ENCODE assay signal across 20 mouse cellular contexts in the genomic region with DNA sequence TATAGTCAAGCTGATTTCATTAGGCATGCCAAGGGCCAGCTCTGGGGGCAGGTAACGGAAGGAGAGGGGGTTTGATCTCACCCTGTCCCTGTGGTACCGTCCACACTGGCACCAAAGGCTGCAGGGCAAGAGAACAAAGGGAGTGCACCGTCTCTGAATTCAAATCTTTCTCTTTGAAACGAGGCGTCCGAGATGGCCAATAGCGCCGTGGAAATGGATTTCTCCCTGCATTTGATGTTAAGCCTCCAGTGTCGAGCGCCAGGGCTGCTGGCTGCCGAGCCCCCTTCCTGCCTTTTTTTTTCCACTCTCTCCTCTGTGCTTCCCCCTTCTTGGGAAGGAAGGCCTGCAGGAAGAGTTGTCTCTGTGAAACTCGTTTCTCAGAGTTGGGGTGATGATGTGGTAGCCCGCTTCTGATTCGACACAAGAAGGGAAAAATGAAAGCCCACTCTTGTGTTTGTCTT.
A peak's percentile ranks its signal among the peaks of the same experiment; 100 is the strongest.
DNase-seq lines count a peak whose midpoint lies in the region; ATAC-seq and TF ChIP-seq lines count a peak whose summit lies in the region.
"Had no signal": no experiment of that assay in that cellular context is flagged by ENCODE, and none has a peak within 500 bp of the region (broad histone marks: within the 10 kb centered on the region; RNA-seq: fewer than 3 reads in every experiment).

No protein-coding gene starts in this region.

- H3K9me3 ChIP-seq in megakaryocyte, embryonic 14.5 days: peaks cover 69% of the 10 kb centered on the region
- no peaks in the 10 kb centered on the region for H3K9me3 ChIP-seq in limb, embryonic 11.5 days (ENCODE audit: control insufficient read depth, low read length)
- no peaks in the 10 kb centered on the region for H3K9me3 ChIP-seq in midbrain, embryonic 16.5 days (replicated peaks; ENCODE audit: control insufficient read depth, low read length, poor library complexity, severe bottlenecking)
- H3K9me3 ChIP-seq: heart, embryonic 15.5 days; kidney, embryonic 15.5 days; limb, embryonic 15.5 days had no signal

- no peak overlapping the region; the same call in 1 of the 2 replicates for H3K9ac ChIP-seq in limb, embryonic 11.5 days (ENCODE audit: low read length)
- H3K9ac ChIP-seq in midbrain, embryonic 16.5 days (ENCODE audit: low read depth, low read length): no peak overlapping the region; the same call in 1 of the 2 replicates
- H3K9ac ChIP-seq: heart, embryonic 15.5 days; kidney, embryonic 15.5 days; limb, embryonic 15.5 days; liver, postnatal 0 days had no signal

- no peak overlapping the region for H3K27ac ChIP-seq in limb, embryonic 11.5 days (replicated peaks; ENCODE audit: low read depth, low read length)
- peak overlapping the region; percentile 45; the same call in 1 of the 2 replicates for H3K27ac ChIP-seq in midbrain, embryonic 16.5 days (ENCODE audit: low read length)
- no peak overlapping the region for H3K27ac ChIP-seq in kidney, adult 2 months (ENCODE audit: insufficient read depth, low read depth, low read length)
- H3K27ac ChIP-seq: heart, embryonic 15.5 days; kidney, embryonic 15.5 days; limb, embryonic 15.5 days had no signal

- TF ChIP-seq POLR2A in kidney, adult 2 months (IDR thresholded peaks at IDR 0.05; ENCODE audit: low read depth, low read length): no peak

- no peak overlapping the region for H3K4me2 ChIP-seq in limb, embryonic 11.5 days (ENCODE audit: low read depth, severe bottlenecking)
- H3K4me2 ChIP-seq in midbrain, embryonic 16.5 days (ENCODE audit: low read length): peak overlapping the region; percentile 9; the same call in 1 of the 2 replicates
- H3K4me2 ChIP-seq: heart, embryonic 15.5 days; kidney, embryonic 15.5 days; limb, embryonic 15.5 days had no signal

- H3K36me3 ChIP-seq in megakaryocyte, embryonic 14.5 days (replicated peaks; ENCODE audit: low read length): no peaks in the 10 kb centered on the region
- H3K36me3 ChIP-seq in limb, embryonic 11.5 days (ENCODE audit: control insufficient read depth, insufficient read depth, low read length): no peaks in the 10 kb centered on the region
- no peaks in the 10 kb centered on the region for H3K36me3 ChIP-seq in midbrain, embryonic 16.5 days (ENCODE audit: control insufficient read depth, insufficient read depth, low read length)
- H3K36me3 ChIP-seq in kidney, adult 2 months (ENCODE audit: control insufficient read depth, insufficient read depth, low read length): no peaks in the 10 kb centered on the region
- H3K36me3 ChIP-seq: heart, embryonic 15.5 days; kidney, embryonic 15.5 days; limb, embryonic 15.5 days had no signal

- peak; percentile 24 for DNase-seq in embryo, embryonic 11 days
- DNase-seq in embryo, embryonic 9.5 days (ENCODE audit: extremely low spot score): no peak
- peak; percentile 22 for DNase-seq in limb, embryonic 11.5 days (ENCODE audit: low spot score)
- DNase-seq in kidney, adult 2 months: no peak
- DNase-seq in thymus, postnatal 10 days (ENCODE audit: low spot score in 2 of 2): no peak
- DNase-seq: adrenal gland, postnatal 10 days; cerebellum, postnatal 10 days; gastrocnemius, postnatal 25 days; liver, postnatal 0 days; lung, postnatal 10 days; thymus, postnatal 14 days had no signal

- no peak for TF ChIP-seq CTCF in kidney, adult 2 months (conservative IDR thresholded peaks at IDR 0.05; ENCODE audit: insufficient read depth, insufficient read length, low read depth, low read length)

- no peaks in the 10 kb centered on the region for H3K4me1 ChIP-seq in megakaryocyte, embryonic 14.5 days
- peaks cover 13% of the 10 kb centered on the region for H3K4me1 ChIP-seq in limb, embryonic 11.5 days (ENCODE audit: control insufficient read depth, insufficient read depth, low read length)
- H3K4me1 ChIP-seq in midbrain, embryonic 16.5 days (ENCODE audit: control insufficient read depth, insufficient read depth, low read length): peaks cover 15% of the 10 kb centered on the region
- no peaks in the 10 kb centered on the region for H3K4me1 ChIP-seq in kidney, adult 2 months (ENCODE audit: control insufficient read depth, insufficient read depth, low read length)
- H3K4me1 ChIP-seq: heart, embryonic 15.5 days had no signal

- ATAC-seq in megakaryocyte, adult 5-6 weeks (ENCODE audit: poor library complexity, severe bottlenecking): no peak
- ATAC-seq in limb, embryonic 11.5 days (ENCODE audit: insufficient number of reproducible peaks, low FRiP score, low TSS enrichment, low read depth): no peak
- ATAC-seq in midbrain, embryonic 16.5 days: peak; percentile 53; the same call in 1 of the 2 replicates
- ATAC-seq: CD4-positive, CD25-positive, alpha-beta regulatory T cell, adult 4 months; intestine, embryonic 16.5 days; liver, postnatal 0 days; Patski had no signal

- WGBS in limb, embryonic 11.5 days: 51% methylated on average over 14 of the region's 14 CpGs
- WGBS in midbrain, embryonic 16.5 days: 18% methylated on average over 14 of the region's 14 CpGs
- WGBS in kidney, adult 2 months: 59% methylated on average over 14 of the region's 14 CpGs

- H3K4me3 ChIP-seq in megakaryocyte, embryonic 14.5 days (replicated peaks): peak overlapping the region; percentile 42
- H3K4me3 ChIP-seq in limb, embryonic 11.5 days (ENCODE audit: low read depth, low read length): no peak overlapping the region
- no peak overlapping the region for H3K4me3 ChIP-seq in midbrain, embryonic 16.5 days (ENCODE audit: low read depth, low read length)
- no peak overlapping the region for H3K4me3 ChIP-seq in kidney, adult 2 months (ENCODE audit: insufficient read depth, low read depth, low read length)
- H3K4me3 ChIP-seq: heart, embryonic 15.5 days; kidney, embryonic 15.5 days; limb, embryonic 15.5 days had no signal

- H3K27me3 ChIP-seq in megakaryocyte, embryonic 14.5 days (replicated peaks): no peaks in the 10 kb centered on the region
- no peaks in the 10 kb centered on the region for H3K27me3 ChIP-seq in limb, embryonic 11.5 days (ENCODE audit: control insufficient read depth, insufficient read depth, low read length)
- H3K27me3 ChIP-seq in midbrain, embryonic 16.5 days (ENCODE audit: control insufficient read depth, insufficient read depth, low read depth, low read length): no peaks in the 10 kb centered on the region
- H3K27me3 ChIP-seq in kidney, adult 2 months (replicated peaks; ENCODE audit: control insufficient read depth, insufficient read depth, low read length): no peaks in the 10 kb centered on the region
- H3K27me3 ChIP-seq: heart, embryonic 15.5 days; kidney, embryonic 15.5 days; limb, embryonic 15.5 days had no signal

Comparison
In these comparisons a context has a peak if more than half of its experiments do, and no peak if none do; other contexts are left out.
1. DNase-seq: peak in embryo, embryonic 11 days (single experiment) and limb, embryonic 11.5 days (single experiment); none in embryo, embryonic 9.5 days (single experiment), kidney, adult 2 months (single experiment) and thymus, postnatal 10 days (0 of 2).